Mouse (Mus musculus) midbrain, embryonic 12.5 days (tissue): Measurements from ENCODE around the gene Sgms2. TPM values are rescaled to one million over a fixed set of nuclear protein-coding genes. Genes with fewer than 3 reads are reported as not detected.

ENCODE experiments used
- ATAC-seq: fragments of 200-750 bp; cut with Nextera tagmentation; 2 replicates; pipeline ENCODE4 v1.8.0; 2017; ENCODE audit warnings: low read depth, moderate TSS enrichment, moderate library complexity; ENCODE audit not compliant: low FRiP score
- H3K27ac ChIP-seq: fragments of 300-500 bp; sonication (generic); replicated peaks from 2 replicates; pipeline ENCODE4 v1.5.1; 2016; ENCODE audit warnings: mild to moderate bottlenecking
- H3K27me3 ChIP-seq: fragments of 300-500 bp; sonication (generic); 2 replicates; pipeline ENCODE4 v1.6.1; 2016; ENCODE audit warnings: mild to moderate bottlenecking
- H3K36me3 ChIP-seq: fragments of 300-500 bp; sonication (generic); 2 replicates; pipeline ENCODE4 v1.6.1; 2016
- H3K4me1 ChIP-seq: fragments of 300-500 bp; sonication (generic); 2 replicates; pipeline ENCODE4 v1.6.1; 2016
- H3K4me2 ChIP-seq: fragments of 300-500 bp; sonication (generic); replicated peaks from 2 replicates; pipeline ENCODE4 v1.6.1; 2016; ENCODE audit warnings: mild to moderate bottlenecking, moderate library complexity
- H3K4me3 ChIP-seq: fragments of 300-500 bp; sonication (generic); 2 replicates; pipeline ENCODE4 v1.5.1; 2016; ENCODE audit warnings: mild to moderate bottlenecking
- H3K9ac ChIP-seq: fragments of 300-500 bp; sonication (generic); replicated peaks from 2 replicates; pipeline ENCODE4 v1.6.1; 2016; ENCODE audit warnings: mild to moderate bottlenecking, moderate library complexity
- H3K9me3 ChIP-seq: fragments of 300-500 bp; sonication (generic); 2 replicates; pipeline ENCODE4 v1.6.1; 2016; ENCODE audit warnings: mild to moderate bottlenecking
- WGBS: fragments of 180-500 bp; shearing (Covaris S2); methylation state at CpG from one replicate; pipeline ENCODE4 v1.1.7; 2016; 5-methylcytosine and 5-hydroxymethylcytosine counted together
- polyA plus RNA-seq: library from polyadenylated mRNA; unstranded; fragments of >200 nt; fragmentation: Nextera tagmentation; extraction: Ambion mirVana; gene quantifications from 2 replicates; pipeline ENCODE4 v1.2.1, GENCODE M21; 2016

The Sgms2 gene
- polyA plus RNA-seq, 1 experiment from 2014 or later, result 1.4 TPM

DNA sequence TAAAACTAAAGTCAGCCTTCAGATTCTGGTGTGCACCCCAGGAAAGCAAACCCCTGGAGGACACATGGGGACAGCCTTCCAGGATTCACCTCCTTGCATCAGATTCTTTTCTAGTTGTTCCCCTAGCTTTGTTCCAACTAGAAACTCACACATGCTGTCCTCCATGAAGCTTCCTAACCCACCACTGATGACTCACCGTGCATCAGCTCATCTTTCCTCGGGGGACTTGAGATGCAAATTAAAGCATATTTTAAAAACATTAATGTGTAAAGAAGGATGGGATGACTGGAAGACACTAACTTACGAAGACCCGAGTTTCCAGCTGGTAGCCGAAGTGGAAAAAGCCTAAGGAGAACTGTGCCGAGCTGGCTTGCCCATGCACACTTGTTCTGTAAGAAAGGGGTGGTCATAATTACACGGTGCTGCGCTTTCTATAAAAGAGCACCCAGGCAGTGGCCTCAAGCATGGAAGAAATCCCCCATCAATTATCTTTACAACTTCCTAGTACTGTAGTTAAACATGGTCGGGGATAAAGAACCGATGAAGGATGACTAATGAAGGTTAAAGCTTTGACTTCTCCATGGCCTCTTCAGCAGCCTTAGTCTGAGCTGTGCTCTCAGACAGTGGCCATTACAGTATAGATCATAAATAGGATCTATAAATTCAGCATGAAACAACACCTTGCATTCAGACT lies 10.6 kb upstream of the Sgms2 start:
- 69% methylated on average over 10 of the region's 10 CpGs for WGBS
- 0 out of 2 replicates have a peak, but pooled peaks cover 5% of the 10 kb centered on the region for H3K27me3 ChIP-seq
- no peaks in the 10 kb centered on the region for H3K9me3 ChIP-seq
- no peak overlapping the region for H3K27ac ChIP-seq
- no peaks in the 10 kb centered on the region; the same call in 1 of the 2 replicates for H3K4me1 ChIP-seq
- H3K36me3 ChIP-seq, result no peaks in the 10 kb centered on the region
- H3K4me2 ChIP-seq, result no peak overlapping the region
- H3K9ac ChIP-seq, result no peak overlapping the region
- ATAC-seq, result no peak
- H3K4me3 ChIP-seq, result no peak overlapping the region

DNA sequence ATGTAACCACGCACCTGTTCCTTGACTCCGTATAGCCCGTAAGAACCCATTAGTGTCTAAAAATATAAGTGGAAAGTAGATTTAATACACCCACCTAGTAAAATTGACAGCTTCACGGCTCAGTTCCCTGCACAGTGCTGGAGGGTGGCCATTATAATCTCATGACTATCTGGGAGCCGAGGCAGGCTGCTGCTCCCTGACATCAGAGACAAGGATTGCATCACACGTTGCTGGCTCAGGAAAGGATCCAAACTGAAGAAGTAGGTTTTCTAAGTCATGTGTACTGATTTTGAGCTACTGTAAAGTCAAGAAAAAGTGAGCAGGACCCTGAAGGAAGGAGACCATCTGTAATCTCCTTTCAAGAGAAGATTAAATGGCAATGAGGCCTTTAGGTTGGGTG lies 8.4 kb upstream of the Sgms2 start:
- H3K27me3 ChIP-seq, result peaks cover 8% of the 10 kb centered on the region; the same call in 1 of the 2 replicates
- no peak overlapping the region for H3K4me3 ChIP-seq
- no peak overlapping the region for H3K27ac ChIP-seq
- no peaks in the 10 kb centered on the region for H3K9me3 ChIP-seq
- H3K9ac ChIP-seq, result no peak overlapping the region
- no peak for ATAC-seq
- WGBS, result 88% methylated on average over 6 of the region's 6 CpGs
- H3K36me3 ChIP-seq, result no peaks in the 10 kb centered on the region
- H3K4me1 ChIP-seq, result no peaks in the 10 kb centered on the region; the same call in 1 of the 2 replicates
- no peak overlapping the region for H3K4me2 ChIP-seq

DNA sequence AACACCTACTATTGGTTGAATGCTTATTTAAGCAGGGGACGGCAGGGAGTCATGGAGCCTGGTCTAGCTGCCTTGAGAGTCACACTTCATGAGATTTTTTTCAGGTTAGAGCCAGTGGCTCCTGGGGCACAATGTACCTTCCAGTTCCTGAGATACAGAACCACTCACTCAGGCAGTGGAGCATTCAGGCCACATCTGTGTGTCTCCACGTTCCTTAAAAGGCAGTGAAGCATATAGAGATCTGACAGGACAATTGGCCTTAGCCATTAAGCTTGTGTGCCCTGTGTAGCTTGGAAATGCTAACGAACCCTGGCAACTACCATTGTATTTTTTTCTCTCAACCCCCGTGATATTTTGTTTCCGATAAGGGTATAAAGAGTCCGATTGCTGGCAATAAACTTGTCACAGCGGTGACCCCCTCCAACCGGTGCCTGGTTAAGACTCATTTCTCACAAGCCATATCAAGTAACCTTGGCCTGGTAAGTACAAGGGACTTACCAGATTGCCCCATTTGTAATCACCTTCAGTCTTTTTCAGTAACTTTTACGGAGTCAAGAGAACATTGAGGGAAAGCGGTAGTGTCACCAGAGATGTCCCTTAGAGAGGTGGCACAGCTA lies 5.4 kb upstream of the Sgms2 start:
- 49% methylated on average over 10 of the region's 10 CpGs for WGBS
- Histone ChIP-seq H3K27me3 (peaks cover 20% of the 10 kb centered on the region), H3K4me1 (no peaks in the 10 kb centered on the region), H3K36me3 (no peaks in the 10 kb centered on the region), H3K9me3 (no peaks in the 10 kb centered on the region), H3K9ac (no peak overlapping the region), H3K27ac (no peak overlapping the region), H3K4me2 (no peak overlapping the region), H3K4me3 (no peak overlapping the region)
- no peak for ATAC-seq

DNA sequence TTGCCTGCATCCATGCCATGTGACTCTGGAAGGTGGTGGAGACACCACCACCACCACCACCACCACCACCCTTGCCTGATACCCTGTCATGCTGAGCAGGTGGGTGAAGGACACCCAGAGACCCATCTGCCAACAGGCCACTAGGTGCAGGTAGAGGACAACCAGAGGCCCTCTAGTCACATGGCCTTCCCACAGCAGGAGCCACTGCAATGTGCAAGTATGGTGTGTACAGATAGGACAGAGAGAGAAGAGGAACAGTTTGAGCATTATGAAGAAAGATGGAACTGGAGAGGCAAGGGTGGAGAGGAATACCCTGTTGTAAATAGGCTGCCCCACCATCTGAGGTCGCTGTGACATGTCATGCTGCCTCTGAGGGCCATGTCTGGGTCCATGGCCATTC lies 3.9 kb upstream of the Sgms2 start:
- H3K4me1 ChIP-seq, result peaks cover 3% of the 10 kb centered on the region
- no peak for ATAC-seq
- H3K9ac ChIP-seq, result no peak overlapping the region
- no peak overlapping the region for H3K4me2 ChIP-seq
- no peak overlapping the region for H3K4me3 ChIP-seq
- peaks cover 34% of the 10 kb centered on the region for H3K27me3 ChIP-seq
- H3K27ac ChIP-seq, result no peak overlapping the region
- H3K36me3 ChIP-seq, result no peaks in the 10 kb centered on the region
- no peaks in the 10 kb centered on the region for H3K9me3 ChIP-seq
- WGBS, result 79% methylated on average over 1 of the region's 1 CpGs

DNA sequence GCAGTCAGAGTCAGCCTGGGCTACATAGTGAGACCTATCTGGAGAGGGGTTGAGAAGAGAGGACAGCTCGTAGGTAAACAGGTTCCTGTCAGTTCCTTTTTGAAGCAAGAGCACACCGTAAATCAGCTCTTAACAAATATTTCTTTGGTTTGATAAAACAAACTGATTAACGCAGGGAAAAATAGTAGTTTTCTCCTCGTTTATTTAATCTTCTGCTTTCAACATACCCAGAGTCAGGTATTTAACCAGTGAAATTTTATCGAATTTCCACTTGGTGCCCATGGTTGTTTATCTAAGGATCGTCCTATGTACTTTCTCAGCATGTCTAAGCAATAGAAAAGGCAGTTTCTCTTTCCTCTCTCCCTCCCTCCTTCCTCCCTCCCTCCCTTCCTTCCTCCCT lies 2.0 kb upstream of the Sgms2 start:
- Histone ChIP-seq H3K9me3 (no peaks in the 10 kb centered on the region), H3K9ac (no peak overlapping the region), H3K4me2 (no peak overlapping the region), H3K27ac (no peak overlapping the region), H3K36me3 (no peaks in the 10 kb centered on the region), H3K4me1 (peaks cover 6% of the 10 kb centered on the region), H3K27me3 (peaks cover 48% of the 10 kb centered on the region), H3K4me3 (no peak overlapping the region)
- 67% methylated on average over 6 of the region's 6 CpGs for WGBS
- no peak for ATAC-seq

DNA sequence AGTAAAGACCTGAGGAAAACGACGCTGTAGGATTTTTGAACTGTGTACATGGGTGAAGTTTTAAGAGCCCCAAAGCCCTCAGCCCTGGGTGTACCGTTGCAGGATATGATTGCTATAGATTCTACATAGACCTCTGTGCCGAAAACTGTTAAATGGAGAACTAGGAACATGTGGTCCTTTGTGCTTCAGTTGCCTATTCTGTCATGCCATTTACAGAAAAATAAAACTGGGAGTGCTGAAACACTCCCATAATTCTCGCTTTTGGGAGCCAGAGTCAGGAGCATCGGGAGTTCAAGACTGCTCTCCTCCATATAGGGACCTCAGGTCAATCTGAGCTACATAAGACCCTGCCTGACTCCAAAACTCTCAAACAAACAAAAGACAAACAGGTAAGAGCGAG lies 769 bp upstream of the Sgms2 start:
- Histone ChIP-seq H3K27ac (no peak overlapping the region), H3K36me3 (no peaks in the 10 kb centered on the region), H3K4me2 (no peak overlapping the region), H3K27me3 (peaks cover 59% of the 10 kb centered on the region), H3K4me3 (no peak overlapping the region), H3K9me3 (no peaks in the 10 kb centered on the region), H3K9ac (no peak overlapping the region), H3K4me1 (peaks cover 6% of the 10 kb centered on the region)
- no peak for ATAC-seq
- 94% methylated on average over 7 of the region's 7 CpGs for WGBS

DNA sequence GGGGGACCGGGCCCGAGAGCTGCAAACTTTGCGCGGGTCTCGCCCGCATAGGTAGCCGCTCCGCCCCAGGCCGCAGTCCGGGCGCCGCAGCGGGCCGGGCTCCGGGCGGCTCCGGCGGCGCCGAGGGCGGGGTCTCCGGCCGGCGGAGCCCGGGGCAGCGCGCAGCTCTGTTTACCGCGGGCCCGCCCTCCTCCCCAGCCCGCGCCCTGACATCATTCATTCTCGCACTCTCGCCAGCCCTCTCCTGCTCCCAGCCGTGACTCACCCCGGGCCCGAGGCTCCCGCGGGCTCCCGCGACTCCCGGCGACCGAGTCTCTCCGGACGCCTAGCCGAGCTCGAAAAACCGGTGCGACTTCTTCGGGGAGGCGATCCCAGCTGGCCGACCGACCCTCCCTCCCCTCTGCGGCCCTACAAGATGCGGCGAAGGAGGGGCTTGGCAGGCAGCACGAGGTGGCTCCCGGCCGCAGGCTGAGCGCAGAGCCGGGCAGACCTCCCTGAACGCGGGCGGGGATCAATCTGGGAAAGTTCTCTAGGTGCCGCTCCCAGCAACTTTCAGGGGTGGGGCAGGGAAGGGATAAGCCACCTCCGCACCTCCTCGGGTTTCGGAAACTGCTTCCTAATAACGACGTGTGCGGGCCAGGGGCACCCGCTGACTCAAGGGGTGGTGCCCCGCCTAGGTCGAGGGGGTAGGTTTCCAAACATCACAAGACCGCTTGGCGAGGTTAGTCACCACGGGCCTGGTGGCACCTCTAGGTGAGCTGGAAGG lies 885 bp downstream of the Sgms2 start:
- no peaks in the 10 kb centered on the region for H3K36me3 ChIP-seq
- under 1% methylated on average over 78 of the region's 78 CpGs for WGBS
- H3K27ac ChIP-seq, result no peak overlapping the region
- H3K9me3 ChIP-seq, result no peaks in the 10 kb centered on the region
- H3K4me2 ChIP-seq, result peak overlapping the region; percentile 97
- peak overlapping the region; percentile 72 for H3K9ac ChIP-seq
- H3K27me3 ChIP-seq, result peaks cover 57% of the 10 kb centered on the region
- peaks cover 6% of the 10 kb centered on the region for H3K4me1 ChIP-seq
- H3K4me3 ChIP-seq, result peak overlapping the region; percentile 76
- peak; percentile 95 for ATAC-seq

DNA sequence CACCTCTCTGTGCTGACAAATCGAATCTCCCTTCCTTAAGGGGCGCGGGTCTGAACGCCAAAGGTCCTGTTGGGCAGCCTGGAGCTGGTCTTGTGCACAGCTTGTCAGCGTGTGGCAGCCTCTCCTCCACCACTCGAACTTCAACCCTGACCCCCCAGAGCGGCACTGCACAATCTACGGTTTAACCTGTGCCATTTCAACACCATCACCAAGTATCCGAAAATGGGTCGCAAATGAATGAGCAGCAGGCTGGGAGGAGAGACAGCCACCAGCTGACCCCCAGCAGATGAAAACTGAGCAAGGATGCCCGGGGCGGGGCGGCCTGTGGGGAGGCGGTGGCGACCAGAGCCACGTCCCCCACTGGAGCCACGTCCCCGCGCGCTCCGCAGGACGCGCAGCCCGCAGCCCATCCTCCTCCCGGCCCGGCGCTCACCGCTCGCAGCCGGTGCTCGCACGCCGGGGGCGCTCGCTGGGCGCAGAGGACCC lies 1.5 kb downstream of the Sgms2 start:
- Histone ChIP-seq H3K27me3 (peaks cover 52% of the 10 kb centered on the region), H3K4me3 (peak overlapping the region; percentile 76), H3K27ac (no peak overlapping the region), H3K4me1 (peaks cover 6% of the 10 kb centered on the region), H3K9ac (peak overlapping the region; percentile 72), H3K4me2 (peak overlapping the region; percentile 97), H3K36me3 (no peaks in the 10 kb centered on the region), H3K9me3 (no peaks in the 10 kb centered on the region)
- WGBS, result under 1% methylated on average over 36 of the region's 36 CpGs
- peak; percentile 80 for ATAC-seq

DNA sequence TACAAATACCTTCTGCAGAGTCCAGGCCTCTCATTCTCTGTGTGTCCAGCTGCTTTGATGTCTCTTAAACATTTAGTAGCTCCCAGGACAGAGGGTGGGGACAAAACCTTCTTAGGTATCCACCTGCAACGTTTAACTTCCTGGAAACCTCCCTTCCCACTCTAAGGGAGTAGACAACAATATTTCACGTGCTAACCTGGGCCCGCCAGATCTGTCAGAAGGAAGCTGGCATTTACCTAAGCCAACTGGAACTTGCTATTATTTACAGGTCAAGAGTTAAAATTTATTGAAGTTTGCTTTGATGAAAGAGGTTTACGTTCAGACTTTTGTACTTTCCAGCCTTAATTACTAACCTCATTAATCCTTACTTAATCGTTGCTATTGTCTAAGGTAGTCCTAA lies 2.2 kb downstream of the Sgms2 start:
- Histone ChIP-seq H3K4me2 (peak overlapping the region; percentile 97; the same call in 1 of the 2 replicates), H3K36me3 (no peaks in the 10 kb centered on the region), H3K9me3 (no peaks in the 10 kb centered on the region), H3K4me3 (no peak overlapping the region), H3K27me3 (peaks cover 52% of the 10 kb centered on the region), H3K4me1 (peaks cover 6% of the 10 kb centered on the region), H3K9ac (no peak overlapping the region), H3K27ac (no peak overlapping the region)
- WGBS, result 29% methylated on average over 5 of the region's 5 CpGs
- ATAC-seq, result no peak

DNA sequence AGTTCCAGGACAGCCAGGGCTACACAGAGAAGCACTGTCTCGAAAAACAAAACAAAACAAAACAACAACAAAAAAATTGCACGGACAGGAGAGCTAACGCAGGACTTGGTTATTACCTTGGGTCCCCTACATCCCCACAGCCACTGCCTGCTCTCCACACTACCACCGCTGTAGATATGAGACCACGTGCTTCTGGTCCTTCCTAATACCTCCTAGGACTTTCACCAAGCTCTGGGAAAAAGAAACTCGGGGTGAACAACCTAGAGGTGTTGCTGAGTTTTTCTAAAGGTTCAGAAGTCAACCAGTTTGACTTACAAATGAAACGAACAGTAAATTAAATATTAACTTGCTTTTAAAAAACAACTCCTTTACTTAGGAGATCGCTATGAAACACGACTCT lies 2.8 kb downstream of the Sgms2 start:
- peaks cover 6% of the 10 kb centered on the region for H3K4me1 ChIP-seq
- no peak for ATAC-seq
- no peak overlapping the region for H3K9ac ChIP-seq
- peaks cover 52% of the 10 kb centered on the region for H3K27me3 ChIP-seq
- H3K27ac ChIP-seq, result no peak overlapping the region
- H3K36me3 ChIP-seq, result no peaks in the 10 kb centered on the region
- H3K4me2 ChIP-seq, result no peak overlapping the region
- 75% methylated on average over 9 of the region's 9 CpGs for WGBS
- H3K9me3 ChIP-seq, result no peaks in the 10 kb centered on the region
- H3K4me3 ChIP-seq, result no peak overlapping the region

DNA sequence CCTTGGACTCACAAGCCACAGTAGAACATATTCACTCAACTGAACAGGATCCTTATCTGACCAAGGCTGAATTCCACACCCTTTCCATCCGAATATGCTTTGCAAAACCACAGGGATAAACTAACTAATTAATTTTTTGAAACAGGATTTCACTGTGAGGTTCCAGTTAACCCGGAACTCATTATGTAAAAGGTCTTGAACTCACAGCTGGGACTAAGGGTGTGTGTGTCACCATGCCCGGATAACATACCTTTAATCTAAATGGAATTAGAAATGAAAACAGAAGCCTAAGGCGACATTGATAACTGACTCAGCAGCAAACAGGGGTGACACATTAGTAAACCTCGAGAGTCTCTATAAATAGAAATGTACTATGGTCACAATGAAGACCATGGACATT lies 5.8 kb downstream of the Sgms2 start:
- peaks cover 3% of the 10 kb centered on the region; the same call in 1 of the 2 replicates for H3K4me1 ChIP-seq
- no peak overlapping the region for H3K4me2 ChIP-seq
- H3K4me3 ChIP-seq, result no peak overlapping the region
- no peak overlapping the region for H3K27ac ChIP-seq
- 40% methylated on average over 5 of the region's 5 CpGs for WGBS
- peaks cover 28% of the 10 kb centered on the region for H3K27me3 ChIP-seq
- ATAC-seq, result no peak
- H3K9me3 ChIP-seq, result no peaks in the 10 kb centered on the region
- H3K9ac ChIP-seq, result no peak overlapping the region
- no peaks in the 10 kb centered on the region for H3K36me3 ChIP-seq

DNA sequence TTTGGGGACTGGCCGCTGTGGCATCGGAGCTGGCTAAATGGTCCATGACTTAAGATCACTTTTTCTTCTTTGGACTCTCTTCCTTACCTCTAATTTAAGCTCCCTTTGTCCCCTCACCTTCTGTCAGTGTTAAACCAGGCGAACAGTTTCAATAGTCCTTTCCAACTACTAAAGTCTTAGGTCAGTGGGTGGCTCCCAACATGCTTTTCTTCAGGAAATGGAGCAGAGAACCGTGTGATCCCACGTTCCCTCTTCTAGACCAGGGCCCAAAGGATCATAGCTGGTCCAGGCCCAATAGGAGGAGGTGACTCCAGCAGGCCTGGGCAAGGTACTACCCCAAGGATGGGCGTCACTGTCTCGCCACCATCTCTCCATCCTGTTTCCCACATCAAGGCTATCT lies 7.6 kb downstream of the Sgms2 start:
- H3K27ac ChIP-seq, result no peak overlapping the region
- H3K9me3 ChIP-seq, result no peaks in the 10 kb centered on the region
- H3K4me1 ChIP-seq, result no peaks in the 10 kb centered on the region
- WGBS, result 70% methylated on average over 7 of the region's 7 CpGs
- no peak overlapping the region for H3K4me2 ChIP-seq
- no peak overlapping the region for H3K9ac ChIP-seq
- peaks cover 15% of the 10 kb centered on the region for H3K27me3 ChIP-seq
- H3K36me3 ChIP-seq, result no peaks in the 10 kb centered on the region
- no peak for ATAC-seq
- no peak overlapping the region for H3K4me3 ChIP-seq
